Mouse (Mus musculus) stomach, postnatal 0 days (tissue): ENCODE data around the gene Cdc42bpa. TPM values are rescaled to one million over a fixed set of nuclear protein-coding genes. Genes with fewer than 3 reads are reported as not detected.
A peak's percentile ranks its signal among the peaks of the same experiment; 100 is the strongest.

Source experiments
- ATAC-seq: fragments of 200-750 bp; cut with Nextera tagmentation; 2 replicates; pipeline ENCODE4 v1.8.0; 2017; ENCODE audit not compliant: low FRiP score, low TSS enrichment
- DNase-seq: peaks from one replicate; pipeline ENCODE4 v3.0.0-alpha.2; 2016; ENCODE audit warnings: low spot score
- H3K27ac ChIP-seq: fragments of 300-500 bp; sonication (generic); replicated peaks from 2 replicates; pipeline ENCODE4 v1.5.1; 2014; ENCODE audit warnings: mild to moderate bottlenecking, control low read depth
- H3K27me3 ChIP-seq: fragments of 300-500 bp; sonication (generic); 2 replicates; pipeline ENCODE4 v1.6.1; 2014; ENCODE audit warnings: low read length; ENCODE audit not compliant: control insufficient read depth, insufficient read depth
- H3K36me3 ChIP-seq: fragments of 300-500 bp; sonication (generic); 2 replicates; pipeline ENCODE4 v1.6.1; 2014; ENCODE audit warnings: low read length, mixed read lengths; ENCODE audit not compliant: control insufficient read depth, insufficient read depth
- H3K4me1 ChIP-seq: fragments of 300-500 bp; sonication (generic); replicated peaks from 2 replicates; pipeline ENCODE4 v1.6.1; 2014; ENCODE audit warnings: antibody characterized with exemption; ENCODE audit not compliant: control insufficient read depth, insufficient read depth
- H3K4me2 ChIP-seq: fragments of 300-500 bp; sonication (generic); replicated peaks from 2 replicates; pipeline ENCODE4 v1.6.1; 2014; ENCODE audit warnings: low read depth, mild to moderate bottlenecking, control low read depth, moderate library complexity
- H3K4me3 ChIP-seq: fragments of 300-500 bp; sonication (generic); 2 replicates; pipeline ENCODE4 v1.5.1; 2014; ENCODE audit warnings: low read depth, low read length, control low read depth
- H3K9ac ChIP-seq: fragments of 300-500 bp; sonication (generic); 2 replicates; pipeline ENCODE4 v1.6.1; 2014; ENCODE audit warnings: mild to moderate bottlenecking, low read length, control low read depth, mixed read lengths
- H3K9me3 ChIP-seq: fragments of 300-500 bp; sonication (generic); 2 replicates; pipeline ENCODE4 v1.6.1; 2016; ENCODE audit warnings: low read length; ENCODE audit not compliant: control insufficient read depth
- CTCF ChIP-seq: IDR thresholded peaks from 2 replicates; pipeline ENCODE4 v1.5.1; 2016; ENCODE audit warnings: antibody characterized with exemption, low read depth, mild to moderate bottlenecking, moderate library complexity
- EP300 ChIP-seq: optimal IDR thresholded peaks from 2 replicates; pipeline ENCODE3; 2016; ENCODE audit warnings: antibody characterized with exemption
- WGBS: fragments of 180-500 bp; shearing (Covaris S2); extraction: QIAGEN DNeasy Blood & Tissue Kit; methylation state at CpG from one replicate; pipeline ENCODE4 v1.1.7; 2014; 5-methylcytosine and 5-hydroxymethylcytosine counted together
- polyA plus RNA-seq: library from polyadenylated mRNA; unstranded; fragments of >200 nt; fragmentation: Nextera tagmentation; extraction: Ambion mirVana; gene quantifications from 2 replicates; pipeline ENCODE4 v1.2.1, GENCODE M21; 2015

The Cdc42bpa gene
- polyA plus RNA-seq, 1 experiment from 2014 or later = 8.0 TPM

DNA sequence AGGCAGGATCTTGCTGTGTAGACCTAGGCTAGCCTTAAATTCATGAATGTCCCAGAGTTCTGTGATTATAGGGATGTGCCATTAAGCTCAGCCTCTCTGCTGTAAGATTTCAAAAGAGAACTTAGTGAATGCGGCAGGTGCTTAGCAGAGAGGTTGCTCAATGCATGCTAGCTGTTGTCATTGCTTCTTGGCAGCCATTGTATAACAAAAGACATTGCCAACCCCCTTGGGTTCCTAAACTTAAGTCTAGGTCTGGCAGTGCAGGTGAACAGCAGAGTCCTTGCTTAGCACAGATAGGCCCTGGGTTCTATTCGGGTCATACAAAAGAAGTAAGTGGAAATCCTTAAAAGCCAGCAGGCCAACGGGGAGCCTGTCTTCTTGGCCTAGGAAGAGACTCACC, 7.0 kb upstream of the Cdc42bpa start:
- H3K27me3 ChIP-seq = no peaks in the 10 kb centered on the region
- ATAC-seq = no peak
- no peak for DNase-seq
- no peak overlapping the region for H3K9ac ChIP-seq
- no peaks in the 10 kb centered on the region for H3K9me3 ChIP-seq
- TF ChIP-seq EP300 (no peak), CTCF (no peak)
- no peak overlapping the region for H3K27ac ChIP-seq
- no peaks in the 10 kb centered on the region for H3K4me1 ChIP-seq
- no peak overlapping the region for H3K4me2 ChIP-seq
- H3K4me3 ChIP-seq = no peak overlapping the region
- no peaks in the 10 kb centered on the region for H3K36me3 ChIP-seq
- WGBS = 81% methylated on average over 3 of the region's 3 CpGs

DNA sequence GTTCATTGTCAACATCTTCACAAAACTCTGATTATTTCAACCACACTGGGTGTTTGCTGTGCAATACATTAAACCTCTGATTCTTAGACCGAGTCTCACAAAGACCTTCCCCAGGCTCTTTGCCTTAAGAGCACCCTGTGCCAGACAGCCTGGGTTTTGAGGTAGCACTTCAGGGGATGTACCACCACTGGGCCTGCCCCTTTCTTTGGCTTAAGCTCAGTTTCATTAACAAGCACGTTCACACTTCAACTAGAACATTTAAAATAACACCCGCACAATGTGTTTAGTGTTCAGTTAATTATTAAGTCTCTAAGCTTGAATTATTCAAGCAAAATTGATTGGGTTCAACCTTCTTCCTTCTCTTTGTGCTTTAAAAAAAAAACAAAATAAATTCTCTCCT, 2.8 kb upstream of the Cdc42bpa start:
- no peak for DNase-seq
- Histone ChIP-seq H3K4me3 (no peak overlapping the region), H3K27me3 (no peaks in the 10 kb centered on the region), H3K4me1 (no peaks in the 10 kb centered on the region), H3K4me2 (no peak overlapping the region), H3K27ac (no peak overlapping the region), H3K36me3 (no peaks in the 10 kb centered on the region), H3K9ac (no peak overlapping the region), H3K9me3 (no peaks in the 10 kb centered on the region)
- TF ChIP-seq EP300 (no peak), CTCF (no peak)
- no peak for ATAC-seq
- WGBS = 69% methylated on average over 3 of the region's 3 CpGs

DNA sequence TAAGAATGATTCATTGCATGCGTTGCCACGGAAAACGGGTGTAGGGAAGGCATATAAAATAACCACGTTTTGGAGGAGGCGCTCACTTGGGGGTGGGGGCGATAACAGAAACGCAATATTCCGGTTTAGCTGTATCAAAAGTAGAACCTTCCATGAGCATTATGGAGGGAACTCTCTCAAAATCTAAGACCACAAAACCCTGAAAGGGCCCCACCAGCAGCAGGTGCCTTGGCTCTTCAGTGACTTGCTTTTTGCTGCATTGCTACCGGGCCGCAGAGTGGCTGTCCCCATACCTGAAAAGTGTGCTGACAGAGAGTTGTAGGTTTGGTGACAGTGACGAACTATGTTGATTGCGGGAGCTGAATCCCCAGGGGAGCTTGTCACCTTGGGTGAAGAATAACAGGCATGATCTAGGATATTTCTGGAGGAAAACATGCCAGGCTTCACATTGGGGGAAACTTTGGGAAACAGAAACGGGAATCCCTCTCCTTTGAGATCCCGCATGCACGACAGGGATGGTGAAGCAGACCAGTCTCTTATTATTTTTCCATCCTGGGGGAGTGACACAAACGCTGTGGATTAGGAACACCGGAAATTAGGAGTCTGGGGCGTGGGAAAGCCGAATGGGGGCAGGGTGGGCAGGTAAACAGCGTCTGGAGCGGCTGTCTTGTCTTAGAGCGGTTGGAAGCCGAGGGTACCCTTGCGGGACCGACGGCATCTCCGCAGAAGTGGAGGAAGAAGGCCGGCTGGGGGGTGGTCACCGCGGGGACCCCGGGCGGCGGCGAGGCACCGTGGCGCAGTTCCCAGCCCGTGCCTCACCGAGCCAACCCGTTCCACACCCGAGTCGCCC, 1.2 kb upstream of the Cdc42bpa start:
- no peak for ATAC-seq
- Histone ChIP-seq H3K9me3 (no peaks in the 10 kb centered on the region), H3K27ac (peak overlapping the region; percentile 97), H3K27me3 (no peaks in the 10 kb centered on the region), H3K36me3 (no peaks in the 10 kb centered on the region), H3K4me3 (peak overlapping the region; percentile 82), H3K4me1 (no peaks in the 10 kb centered on the region), H3K9ac (peak overlapping the region; percentile 93), H3K4me2 (peak overlapping the region; percentile 82)
- WGBS = 8% methylated on average over 26 of the region's 41 CpGs
- peak; percentile 36 for DNase-seq
- TF ChIP-seq EP300 (no peak), CTCF (no peak)

DNA sequence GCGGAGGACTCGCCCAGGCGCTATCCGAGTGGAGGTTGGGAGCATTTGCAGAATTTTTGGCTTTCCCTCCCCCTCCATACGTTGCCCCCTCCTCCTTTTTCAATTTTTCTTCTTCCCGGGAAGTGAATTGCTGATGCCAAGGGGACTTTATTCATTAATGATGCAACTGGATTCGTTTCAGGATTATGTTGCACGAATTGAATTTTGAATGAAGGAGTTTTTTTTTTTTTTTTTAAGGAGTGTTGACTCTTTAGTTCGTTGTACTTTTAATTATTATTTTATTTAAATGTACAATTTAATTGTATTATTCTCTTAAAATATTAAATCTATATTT, 238 bp downstream of the Cdc42bpa start:
- Histone ChIP-seq H3K9ac (peak overlapping the region; percentile 93), H3K36me3 (no peaks in the 10 kb centered on the region), H3K4me3 (peak overlapping the region; percentile 82), H3K27me3 (no peaks in the 10 kb centered on the region), H3K4me2 (peak overlapping the region; percentile 69), H3K27ac (peak overlapping the region; percentile 97), H3K9me3 (no peaks in the 10 kb centered on the region), H3K4me1 (no peaks in the 10 kb centered on the region)
- DNase-seq (no peak), ATAC-seq (no peak)
- 1% methylated on average over 9 of the region's 9 CpGs for WGBS
- TF ChIP-seq CTCF = no peak
- TF ChIP-seq EP300 = no peak

DNA sequence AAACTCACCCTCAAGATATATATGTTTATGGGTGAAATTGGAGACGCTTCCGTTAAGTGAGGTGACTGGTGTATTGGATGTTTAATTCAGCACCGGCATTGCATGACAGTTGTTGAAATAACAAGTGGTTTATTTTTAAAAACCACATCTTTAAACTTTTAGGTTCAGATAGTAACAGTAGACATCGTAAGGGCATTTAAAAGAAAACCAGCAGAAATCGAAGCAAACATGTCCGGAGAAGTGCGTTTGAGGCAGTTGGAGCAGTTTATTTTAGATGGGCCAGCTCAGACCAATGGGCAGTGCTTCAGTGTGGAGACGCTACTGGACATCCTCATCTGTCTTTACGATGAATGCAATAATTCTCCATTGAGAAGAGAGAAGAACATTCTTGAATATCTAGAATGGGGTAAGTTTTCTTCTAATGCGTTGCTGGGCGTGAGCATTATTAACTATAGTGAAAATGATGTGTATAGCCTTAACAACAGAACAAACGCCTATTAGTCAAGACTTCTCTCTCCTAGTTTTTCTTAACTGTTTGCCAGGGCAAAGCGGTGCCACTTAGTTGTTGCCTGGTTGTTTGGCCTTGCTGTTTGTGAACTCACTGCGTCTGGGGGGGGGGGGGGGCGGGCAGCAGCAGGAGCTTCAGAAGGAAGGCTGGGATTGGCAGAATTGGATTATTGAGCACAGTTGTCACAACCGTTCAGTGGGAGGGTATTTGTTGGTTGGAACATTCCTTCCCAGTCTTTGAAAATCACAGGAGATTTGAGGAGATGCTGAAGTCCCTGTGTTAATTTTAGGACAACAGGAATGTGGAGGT, 818 bp downstream of the Cdc42bpa start:
- no peak for ATAC-seq
- 3% methylated on average over 16 of the region's 16 CpGs for WGBS

DNA sequence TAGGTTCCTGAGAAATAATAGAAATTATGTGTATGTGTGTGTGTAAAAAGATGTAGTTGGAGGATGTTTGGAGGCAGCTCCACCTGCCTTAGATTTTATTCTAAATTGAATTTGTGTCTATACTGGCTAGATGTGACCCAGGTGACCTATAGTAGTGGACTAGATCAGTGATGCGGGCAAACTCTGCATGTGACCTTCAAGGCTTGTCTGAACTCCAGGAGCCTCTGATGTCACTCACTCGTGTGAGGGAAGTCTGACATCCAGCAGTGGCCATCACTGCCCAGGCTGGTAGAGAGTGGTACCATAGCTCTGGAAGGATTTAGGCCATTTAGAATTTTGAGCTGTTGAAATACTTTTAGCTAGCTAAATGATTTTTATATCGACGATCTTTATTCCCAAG, 1.5 kb downstream of the Cdc42bpa start:
- peak overlapping the region; percentile 82 for H3K4me3 ChIP-seq
- peak overlapping the region; percentile 69 for H3K4me2 ChIP-seq
- no peaks in the 10 kb centered on the region for H3K36me3 ChIP-seq
- no peak overlapping the region for H3K27ac ChIP-seq
- H3K27me3 ChIP-seq = no peaks in the 10 kb centered on the region
- 0 out of 2 replicates have a peak overlapping the region, but pooled peaks have one; percentile 31 for H3K9ac ChIP-seq
- 43% methylated on average over 4 of the region's 4 CpGs for WGBS
- TF ChIP-seq CTCF = no peak
- no peak for TF ChIP-seq EP300
- H3K9me3 ChIP-seq = no peaks in the 10 kb centered on the region
- H3K4me1 ChIP-seq = no peaks in the 10 kb centered on the region
- ATAC-seq = no peak
- DNase-seq = no peak

More for the DNA sequence above, 818 bp downstream of the Cdc42bpa start:
- TF ChIP-seq CTCF (no peak), EP300 (no peak)
- H3K27ac ChIP-seq = no peak overlapping the region
- no peaks in the 10 kb centered on the region for H3K4me1 ChIP-seq
- H3K4me3 ChIP-seq = peak overlapping the region; percentile 82
- H3K9me3 ChIP-seq = no peaks in the 10 kb centered on the region
- H3K36me3 ChIP-seq = no peaks in the 10 kb centered on the region
- no peak for DNase-seq
- 0 out of 2 replicates have a peak overlapping the region, but pooled peaks have one; percentile 31 for H3K9ac ChIP-seq
- no peaks in the 10 kb centered on the region for H3K27me3 ChIP-seq
- peak overlapping the region; percentile 69 for H3K4me2 ChIP-seq
